Comparison of ENCODE assay signal across 8 mouse cellular contexts in genomic region chr2:75589452-75589851, GRCm38 (mm10).
DNase-seq lines count a peak whose midpoint lies in the region; ATAC-seq and TF ChIP-seq lines count a peak whose summit lies in the region.

No protein-coding gene starts in this region.

- peak overlapping the region; percentile 55 for H3K4me3 ChIP-seq in heart, embryonic 10.5 days
- H3K4me3 ChIP-seq in E14TG2a.4 (replicated peaks; ENCODE audit: low read length), result peak overlapping the region; percentile 51
- H3K4me3 ChIP-seq in forebrain, embryonic 11.5 days (ENCODE audit: low read depth, low read length), result peak overlapping the region; percentile 5; the same call in 1 of the 2 replicates
- no peak overlapping the region for H3K4me3 ChIP-seq in myocyte

- no peaks in the 10 kb centered on the region for H3K9me3 ChIP-seq in heart, embryonic 10.5 days
- H3K9me3 ChIP-seq in E14TG2a.4 (ENCODE audit: low read length), result no peaks in the 10 kb centered on the region
- H3K9me3 ChIP-seq in forebrain, embryonic 11.5 days (ENCODE audit: control insufficient read depth, low read length), result no peaks in the 10 kb centered on the region

- no peak for TF ChIP-seq CTCF in E14TG2a.4 (conservative IDR thresholded peaks at IDR 0.05; ENCODE audit: low read length)

- H3K4me1 ChIP-seq in heart, embryonic 10.5 days, result peaks cover 20% of the 10 kb centered on the region
- peaks cover 14% of the 10 kb centered on the region for H3K4me1 ChIP-seq in E14TG2a.4 (replicated peaks; ENCODE audit: low read depth, low read length)
- H3K4me1 ChIP-seq in forebrain, embryonic 11.5 days (replicated peaks; ENCODE audit: control insufficient read depth, insufficient read depth, low read length), result peaks cover 3% of the 10 kb centered on the region; the same call in 1 of the 2 replicates

- no peaks in the 10 kb centered on the region for H3K79me2 ChIP-seq in myocyte (ENCODE audit: control insufficient read depth, insufficient read depth)

- intact Hi-C loops in left cerebral cortex, postnatal 25 days (cut with DNase I), result loop anchor here (1.0 to 10.0 kb wide), 3 partner anchors 277 to 535 kb away; no protein-coding TSS in a partner anchor

- DNase-seq in heart, embryonic 10.5 days (ENCODE audit: low spot score), result no peak
- no peak for DNase-seq in heart, adult 8-10 months (ENCODE audit: low spot score)
- DNase-seq in forebrain, embryonic 11.5 days (ENCODE audit: low spot score), result peak; percentile 69
- DNase-seq in left cerebral cortex, postnatal 25 days (ENCODE audit: low spot score in 2 of 2), result peak; percentile 31 to 49
- DNase-seq in adrenal gland, postnatal 4 days (ENCODE audit: low spot score in 2 of 2), result no peak
- DNase-seq in gastrocnemius, postnatal 4 days (ENCODE audit: low spot score in 2 of 2), result no peak

- H3K27ac ChIP-seq in heart, embryonic 10.5 days, result peak overlapping the region; percentile 22; the same call in 1 of the 2 replicates
- no peak overlapping the region for H3K27ac ChIP-seq in forebrain, embryonic 11.5 days (ENCODE audit: low read depth, low read length)

- no peak overlapping the region for H3K9ac ChIP-seq in forebrain, embryonic 11.5 days (ENCODE audit: low read length)

- peak overlapping the region; percentile 33; the same call in 1 of the 2 replicates for H3K4me2 ChIP-seq in forebrain, embryonic 11.5 days (ENCODE audit: low read depth, low read length, severe bottlenecking)
- peak overlapping the region; percentile 12 for H3K4me2 ChIP-seq in myocyte (ENCODE audit: low read depth)

- peak; percentile 24; the same call in 1 of the 2 replicates for ATAC-seq in forebrain, embryonic 11.5 days (replicated peaks; ENCODE audit: low FRiP score)

- no peaks in the 10 kb centered on the region for H3K36me3 ChIP-seq in heart, embryonic 10.5 days
- H3K36me3 ChIP-seq in E14TG2a.4 (ENCODE audit: insufficient read depth, low read length) (no peaks in the 10 kb centered on the region), myocyte (ENCODE audit: control insufficient read depth, insufficient read depth) (no peaks in the 10 kb centered on the region)
- no peaks in the 10 kb centered on the region for H3K36me3 ChIP-seq in forebrain, embryonic 11.5 days (ENCODE audit: control insufficient read depth, insufficient read depth, low read length)

- peaks cover 18% of the 10 kb centered on the region; the same call in 1 of the 2 replicates for H3K27me3 ChIP-seq in heart, embryonic 10.5 days (ENCODE audit: insufficient read depth, poor library complexity, severe bottlenecking)
- peaks cover 36% of the 10 kb centered on the region for H3K27me3 ChIP-seq in E14TG2a.4 (ENCODE audit: insufficient read depth, low read length)
- no peaks in the 10 kb centered on the region; the same call in 1 of the 2 replicates for H3K27me3 ChIP-seq in forebrain, embryonic 11.5 days (ENCODE audit: control insufficient read depth, insufficient read depth, low read length)
- peaks cover 32% of the 10 kb centered on the region for H3K27me3 ChIP-seq in myocyte (ENCODE audit: control insufficient read depth, insufficient read depth, insufficient read length)

- WGBS in heart, embryonic 10.5 days, result 5% methylated on average over 19 of the region's 19 CpGs
- WGBS in forebrain, embryonic 11.5 days, result 4% methylated on average over 19 of the region's 19 CpGs

- TF ChIP-seq POLR2A in myocyte (IDR thresholded peaks at IDR 0.05; ENCODE audit: insufficient read length, low read depth), result no peak

- no peak overlapping the region for H3ac ChIP-seq in myocyte (ENCODE audit: control insufficient read depth, insufficient read length)

TF ChIP-seq in myocyte, 11 proteins besides CTCF, POLR2A, EP300 and RAD21:
- TF ChIP-seq TCF3 (IDR thresholded peaks at IDR 0.05; ENCODE audit: insufficient read length, low read depth) (no peak), REST (IDR thresholded peaks at IDR 0.05; ENCODE audit: insufficient read depth, insufficient read length) (no peak), E2F4 (IDR thresholded peaks at IDR 0.05; ENCODE audit: insufficient read depth) (no peak), TCF12 (IDR thresholded peaks at IDR 0.05; ENCODE audit: insufficient read depth, poor library complexity, severe bottlenecking) (no peak), MAX (IDR thresholded peaks at IDR 0.05; ENCODE audit: low read depth) (no peak), CEBPB (IDR thresholded peaks at IDR 0.05; ENCODE audit: insufficient read depth, poor library complexity, severe bottlenecking) (no peak), SRF (IDR thresholded peaks at IDR 0.05; ENCODE audit: control insufficient read depth, insufficient read length, low read depth) (no peak), USF1 (IDR thresholded peaks at IDR 0.05; ENCODE audit: low read depth) (no peak), MYOD1 (IDR thresholded peaks at IDR 0.05; ENCODE audit: control insufficient read depth in 1 of 3, insufficient read length in 2 of 3, low read depth in 2 of 3) (no peak), POLR2AphosphoS2 (IDR thresholded peaks at IDR 0.05; ENCODE audit: insufficient read length, low read depth) (no peak), MYOG (IDR thresholded peaks at IDR 0.05; ENCODE audit: control insufficient read depth in 1 of 3, insufficient read depth in 1 of 3, insufficient read length in 2 of 3, low read depth in 2 of 3) (no peak)
TF ChIP-seq in myocyte: peak in this region for 0.

Comparison
In these comparisons a context has a peak if more than half of its experiments do, and no peak if none do; other contexts are left out.
1. DNase-seq: peak in forebrain, embryonic 11.5 days (single experiment) and left cerebral cortex, postnatal 25 days (2 of 2); none in heart, embryonic 10.5 days (single experiment), heart, adult 8-10 months (single experiment), adrenal gland, postnatal 4 days (0 of 2) and gastrocnemius, postnatal 4 days (0 of 2).